Mouse (Mus musculus) testis, adult 2 months (tissue): ENCODE measurements around the gene Pou3f3.

Source experiments
- CTCF ChIP-seq: fragments of 200-500 bp; IDR thresholded peaks from 2 replicates; pipeline ENCODE4 v1.5.1; 2012; ENCODE audit warnings: low read depth, mild to moderate bottlenecking, inconsistent platforms, low read length, moderate library complexity; ENCODE audit not compliant: control insufficient read depth, insufficient read depth, insufficient replicate concordance
- POLR2A ChIP-seq: fragments of 200-500 bp; IDR thresholded peaks from 2 replicates; pipeline ENCODE4 v1.6.1; 2012; ENCODE audit warnings: low read depth, mild to moderate bottlenecking, inconsistent platforms, low read length, moderate library complexity; ENCODE audit not compliant: control insufficient read depth

GRCm38 (mm10) chr1:42683861-42684260 lies 11.7 kb upstream of the Pou3f3 start:
- TF ChIP-seq POLR2A (no peak), CTCF (no peak)
